Mouse (Mus musculus): ENCODE results near the gene Gm49333. TPM values are rescaled to one million over a fixed set of nuclear protein-coding genes. Genes with fewer than 3 reads are reported as not detected.

The Gm49333 gene
- not detected in 2 replicates for polyA plus RNA-seq (2015; fragmentation: Nextera tagmentation; extraction: Ambion mirVana)

- WGBS = 2% methylated on average over 41 of the region's 41 CpGs
- peaks cover 5% of the 10 kb centered on the region; the same call in 1 of the 2 replicates for H3K36me3 ChIP-seq (ENCODE audit: control insufficient read depth, insufficient read depth, low read length)
- peaks cover 6% of the 10 kb centered on the region; the same call in 1 of the 2 replicates for H3K4me1 ChIP-seq (replicated peaks; ENCODE audit: control insufficient read depth, insufficient read depth, low read length)
- no peaks in the 10 kb centered on the region for H3K27me3 ChIP-seq (ENCODE audit: control insufficient read depth, insufficient read depth, low read depth, low read length)
- ATAC-seq (ENCODE audit: low read depth) = peak; percentile 99
- peak within 1 kb of the TSS; percentile 94 for H3K4me3 ChIP-seq (ENCODE audit: low read length)
- H3K27ac ChIP-seq (ENCODE audit: low read length) = peak within 1 kb of the TSS; percentile 90
- H3K9ac ChIP-seq (ENCODE audit: low read length) = peak within 1 kb of the TSS; percentile 86
- peak within 1 kb of the TSS; percentile 99 for H3K4me2 ChIP-seq (ENCODE audit: low read depth, low read length)
- no peaks in the 10 kb centered on the region for H3K9me3 ChIP-seq (ENCODE audit: control insufficient read depth, low read length)
These were observed at the start of gene Gm49333, which contains the start of the genes Eef1akmt4 and Alg3 for GRCm38 (mm10) chr16:20611357-20612227. Gm49333 (plus strand) TSS chr16:20611610. Eef1akmt4 (plus strand) TSS chr16:20611593. Alg3 (minus strand) TSS chr16:20611735.

GRCm38 (mm10) chr16:20565075-20565474 lies 46.3 kb upstream of the Gm49333 start:
- ATAC-seq (ENCODE audit: low read depth) = no peak
- no peaks in the 10 kb centered on the region for H3K9me3 ChIP-seq (ENCODE audit: control insufficient read depth, low read length)

GRCm38 (mm10) chr16:20589366-20589938 lies 22.0 kb upstream of the Gm49333 start, which contains the start of gene Vwa5b2:
Vwa5b2 (plus strand) TSS chr16:20589471.
- Histone ChIP-seq H3K27me3 (ENCODE audit: control insufficient read depth, insufficient read depth, low read depth, low read length) (peaks cover 54% of the 10 kb centered on the region), H3K9ac (ENCODE audit: low read length) (peak within 1 kb of the TSS; percentile 42; the same call in 1 of the 2 replicates), H3K4me2 (ENCODE audit: low read depth, low read length) (peak within 1 kb of the TSS; percentile 83), H3K27ac (ENCODE audit: low read length) (no peak within 1 kb of the TSS), H3K9me3 (ENCODE audit: control insufficient read depth, low read length) (no peaks in the 10 kb centered on the region), H3K4me1 (replicated peaks; ENCODE audit: control insufficient read depth, insufficient read depth, low read length) (peaks cover 11% of the 10 kb centered on the region), H3K4me3 (ENCODE audit: low read length) (peak within 1 kb of the TSS; percentile 51), H3K36me3 (ENCODE audit: control insufficient read depth, insufficient read depth, low read length) (no peaks in the 10 kb centered on the region)
- peak; percentile 34 for ATAC-seq (ENCODE audit: low read depth)
- under 1% methylated on average over 24 of the region's 24 CpGs for WGBS

More at GRCm38 (mm10) chr16:20565075-20565474, 46.3 kb upstream of the Gm49333 start:
- H3K4me1 ChIP-seq (replicated peaks; ENCODE audit: control insufficient read depth, insufficient read depth, low read length) = no peaks in the 10 kb centered on the region
- H3K9ac ChIP-seq (ENCODE audit: low read length) = no peak overlapping the region
- H3K27ac ChIP-seq (ENCODE audit: low read length) = no peak overlapping the region
- H3K36me3 ChIP-seq (ENCODE audit: control insufficient read depth, insufficient read depth, low read length) = peaks cover 15% of the 10 kb centered on the region
- whole genome bisulfite sequencing = 45% methylated on average over 1 of the region's 1 CpGs
- H3K4me3 ChIP-seq (ENCODE audit: low read length) = no peak overlapping the region
- H3K27me3 ChIP-seq (ENCODE audit: control insufficient read depth, insufficient read depth, low read depth, low read length) = no peaks in the 10 kb centered on the region
- no peak overlapping the region for H3K4me2 ChIP-seq (ENCODE audit: low read depth, low read length)

- H3K36me3 ChIP-seq (ENCODE audit: control insufficient read depth, insufficient read depth, low read length) = no peaks in the 10 kb centered on the region
- peak overlapping the region; percentile 83 for H3K4me2 ChIP-seq (ENCODE audit: low read depth, low read length)
- no peaks in the 10 kb centered on the region for H3K9me3 ChIP-seq (ENCODE audit: control insufficient read depth, low read length)
- peaks cover 11% of the 10 kb centered on the region for H3K4me1 ChIP-seq (replicated peaks; ENCODE audit: control insufficient read depth, insufficient read depth, low read length)
- ATAC-seq (ENCODE audit: low read depth) = peak; percentile 80
- H3K27me3 ChIP-seq (ENCODE audit: control insufficient read depth, insufficient read depth, low read depth, low read length) = peaks cover 54% of the 10 kb centered on the region
- peak overlapping the region; percentile 42; the same call in 1 of the 2 replicates for H3K9ac ChIP-seq (ENCODE audit: low read length)
- WGBS = 0% methylated on average over 39 of the region's 39 CpGs
- H3K4me3 ChIP-seq (ENCODE audit: low read length) = peak overlapping the region; percentile 51
- H3K27ac ChIP-seq (ENCODE audit: low read length) = no peak overlapping the region
These were observed 21.3 kb upstream of the Gm49333 start for GRCm38 (mm10) chr16:20589939-20590679.

- Histone ChIP-seq H3K9ac (ENCODE audit: low read length) (no peak overlapping the region), H3K9me3 (ENCODE audit: control insufficient read depth, low read length) (no peaks in the 10 kb centered on the region), H3K27ac (ENCODE audit: low read length) (no peak overlapping the region), H3K4me3 (ENCODE audit: low read length) (peak overlapping the region; percentile 51), H3K4me1 (replicated peaks; ENCODE audit: control insufficient read depth, insufficient read depth, low read length) (peaks cover 11% of the 10 kb centered on the region), H3K36me3 (ENCODE audit: control insufficient read depth, insufficient read depth, low read length) (no peaks in the 10 kb centered on the region), H3K27me3 (ENCODE audit: control insufficient read depth, insufficient read depth, low read depth, low read length) (peaks cover 54% of the 10 kb centered on the region), H3K4me2 (ENCODE audit: low read depth, low read length) (peak overlapping the region; percentile 83)
- WGBS = 2% methylated on average over 17 of the region's 17 CpGs
- no peak for ATAC-seq (ENCODE audit: low read depth)
These were observed 20.8 kb upstream of the Gm49333 start for GRCm38 (mm10) chr16:20590680-20591038.

GRCm38 (mm10) chr16:20591076-20591705 lies 20.2 kb upstream of the Gm49333 start:
- H3K27me3 ChIP-seq (ENCODE audit: control insufficient read depth, insufficient read depth, low read depth, low read length) = peaks cover 54% of the 10 kb centered on the region

GRCm38 (mm10) chr16:20595060-20595673 lies 16.2 kb upstream of the Gm49333 start:
- no peaks in the 10 kb centered on the region for H3K36me3 ChIP-seq (ENCODE audit: control insufficient read depth, insufficient read depth, low read length)
- no peak overlapping the region for H3K27ac ChIP-seq (ENCODE audit: low read length)
- H3K4me2 ChIP-seq (ENCODE audit: low read depth, low read length) = no peak overlapping the region
- H3K4me1 ChIP-seq (replicated peaks; ENCODE audit: control insufficient read depth, insufficient read depth, low read length) = peaks cover 7% of the 10 kb centered on the region
- H3K4me3 ChIP-seq (ENCODE audit: low read length) = no peak overlapping the region
- H3K9me3 ChIP-seq (ENCODE audit: control insufficient read depth, low read length) = no peaks in the 10 kb centered on the region
- 75% methylated on average over 7 of the region's 7 CpGs for WGBS
- peaks cover 34% of the 10 kb centered on the region for H3K27me3 ChIP-seq (ENCODE audit: control insufficient read depth, insufficient read depth, low read depth, low read length)
- H3K9ac ChIP-seq (ENCODE audit: low read length) = no peak overlapping the region
- ATAC-seq (ENCODE audit: low read depth) = no peak

More at GRCm38 (mm10) chr16:20591076-20591705, 20.2 kb upstream of the Gm49333 start:
- WGBS = 3% methylated on average over 45 of the region's 48 CpGs
- Histone ChIP-seq H3K4me1 (replicated peaks; ENCODE audit: control insufficient read depth, insufficient read depth, low read length) (peaks cover 11% of the 10 kb centered on the region), H3K27ac (ENCODE audit: low read length) (no peak overlapping the region), H3K9ac (ENCODE audit: low read length) (no peak overlapping the region), H3K36me3 (ENCODE audit: control insufficient read depth, insufficient read depth, low read length) (no peaks in the 10 kb centered on the region), H3K4me2 (ENCODE audit: low read depth, low read length) (no peak overlapping the region), H3K4me3 (ENCODE audit: low read length) (peak overlapping the region; percentile 51; the same call in 1 of the 2 replicates), H3K9me3 (ENCODE audit: control insufficient read depth, low read length) (no peaks in the 10 kb centered on the region)
- ATAC-seq (ENCODE audit: low read depth) = no peak

GRCm38 (mm10) chr16:20595737-20596136 lies 15.7 kb upstream of the Gm49333 start:
- no peaks in the 10 kb centered on the region for H3K9me3 ChIP-seq (ENCODE audit: control insufficient read depth, low read length)
- ATAC-seq (ENCODE audit: low read depth) = no peak
- no peak overlapping the region for H3K27ac ChIP-seq (ENCODE audit: low read length)
- H3K36me3 ChIP-seq (ENCODE audit: control insufficient read depth, insufficient read depth, low read length) = no peaks in the 10 kb centered on the region
- 77% methylated on average over 4 of the region's 4 CpGs for WGBS
- no peak overlapping the region for H3K9ac ChIP-seq (ENCODE audit: low read length)
- H3K4me2 ChIP-seq (ENCODE audit: low read depth, low read length) = no peak overlapping the region
- no peak overlapping the region for H3K4me3 ChIP-seq (ENCODE audit: low read length)
- peaks cover 29% of the 10 kb centered on the region for H3K27me3 ChIP-seq (ENCODE audit: control insufficient read depth, insufficient read depth, low read depth, low read length)
- peaks cover 3% of the 10 kb centered on the region; the same call in 1 of the 2 replicates for H3K4me1 ChIP-seq (replicated peaks; ENCODE audit: control insufficient read depth, insufficient read depth, low read length)

All from lung, embryonic 16.5 days (tissue).